Mouse (Mus musculus) spleen, adult 2 months (tissue): ENCODE measurements around the gene Gm20388. TPM values are rescaled to one million over a fixed set of nuclear protein-coding genes. Genes with fewer than 3 reads are reported as not detected.
A peak's percentile ranks its signal among the peaks of the same experiment; 100 is the strongest.

ENCODE experiments used
- DNase-seq, 2 experiments: peaks; one replicate each; pipeline versions ENCODE4 v3.0.0 to v3.0.0-alpha.2; 2012 to 2021; ENCODE audit warnings: low spot score in 2 of 2, low read depth in 1 of 2
- H3K27ac ChIP-seq: fragments of 200-500 bp; 2 replicates; pipeline ENCODE4 v1.5.1; 2012; ENCODE audit warnings: low read length, inconsistent platforms; ENCODE audit not compliant: insufficient read depth
- H3K27me3 ChIP-seq: fragments of 200-500 bp; 2 replicates; pipeline ENCODE4 v1.6.1; 2012; ENCODE audit warnings: mild to moderate bottlenecking, moderate library complexity, low read length, inconsistent platforms; ENCODE audit not compliant: control insufficient read depth, insufficient read depth
- H3K36me3 ChIP-seq: fragments of 200-500 bp; 2 replicates; pipeline ENCODE4 v1.6.1; 2012; ENCODE audit warnings: mild to moderate bottlenecking, low read length, inconsistent platforms; ENCODE audit not compliant: control insufficient read depth, insufficient read depth
- H3K4me1 ChIP-seq: fragments of 200-500 bp; 2 replicates; pipeline ENCODE4 v1.6.1; 2011; ENCODE audit warnings: inconsistent platforms; ENCODE audit not compliant: control insufficient read depth, insufficient read depth, insufficient read length
- H3K4me3 ChIP-seq: fragments of 200-500 bp; 2 replicates; pipeline ENCODE4 v1.5.1; 2011; ENCODE audit warnings: mild to moderate bottlenecking, inconsistent platforms; ENCODE audit not compliant: insufficient read depth, insufficient read length; ENCODE audit errors: extremely low read depth
- CTCF ChIP-seq: fragments of 200-500 bp; IDR thresholded peaks from 2 replicates; pipeline ENCODE4 v1.5.1; 2011; ENCODE audit warnings: mild to moderate bottlenecking, inconsistent platforms; ENCODE audit not compliant: insufficient read depth, insufficient read length, insufficient replicate concordance; ENCODE audit errors: extremely low read depth
- POLR2A ChIP-seq: fragments of 200-500 bp; IDR thresholded peaks from 2 replicates; pipeline ENCODE4 v1.6.1; 2011; ENCODE audit warnings: low read depth, low read length, inconsistent platforms
- WGBS: fragments of 180-500 bp; shearing (Covaris S2); methylation state at CpG from one replicate; pipeline ENCODE4 v1.1.7; 2018; 5-methylcytosine and 5-hydroxymethylcytosine counted together
- polyA plus RNA-seq: library from polyadenylated mRNA; depleted of rRNA; stranded (reverse); fragments of >200 nt; gene quantifications from 2 replicates; pipeline ENCODE4 v1.2.3, GENCODE M21; 2012

The Gm20388 gene
- polyA plus RNA-seq, 1 experiment: 26.1 TPM

DNA sequence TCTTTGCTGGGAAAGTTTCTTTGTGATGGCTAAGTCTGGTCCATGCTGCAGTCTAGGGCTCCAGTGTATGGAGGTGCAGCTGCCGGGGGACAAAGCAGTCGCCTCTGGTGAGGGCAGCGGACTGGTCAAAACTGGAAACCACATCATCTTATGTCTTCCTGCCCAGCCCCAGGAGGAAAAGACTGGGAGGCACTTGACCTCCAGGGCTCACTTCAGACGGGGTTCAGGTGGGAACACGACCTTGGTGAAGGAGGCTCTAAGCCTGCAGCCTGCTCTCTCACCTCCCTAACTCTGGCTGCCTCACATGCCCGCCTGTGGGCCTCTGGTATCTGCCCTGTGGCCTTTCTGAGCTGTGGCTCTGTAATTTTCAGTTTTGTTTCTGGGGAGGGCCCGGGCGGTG, 623.4 kb downstream of the Gm20388 start:
- TF ChIP-seq POLR2A (no peak), CTCF (no peak)
- 50% methylated on average over 8 of the region's 8 CpGs for WGBS

DNA sequence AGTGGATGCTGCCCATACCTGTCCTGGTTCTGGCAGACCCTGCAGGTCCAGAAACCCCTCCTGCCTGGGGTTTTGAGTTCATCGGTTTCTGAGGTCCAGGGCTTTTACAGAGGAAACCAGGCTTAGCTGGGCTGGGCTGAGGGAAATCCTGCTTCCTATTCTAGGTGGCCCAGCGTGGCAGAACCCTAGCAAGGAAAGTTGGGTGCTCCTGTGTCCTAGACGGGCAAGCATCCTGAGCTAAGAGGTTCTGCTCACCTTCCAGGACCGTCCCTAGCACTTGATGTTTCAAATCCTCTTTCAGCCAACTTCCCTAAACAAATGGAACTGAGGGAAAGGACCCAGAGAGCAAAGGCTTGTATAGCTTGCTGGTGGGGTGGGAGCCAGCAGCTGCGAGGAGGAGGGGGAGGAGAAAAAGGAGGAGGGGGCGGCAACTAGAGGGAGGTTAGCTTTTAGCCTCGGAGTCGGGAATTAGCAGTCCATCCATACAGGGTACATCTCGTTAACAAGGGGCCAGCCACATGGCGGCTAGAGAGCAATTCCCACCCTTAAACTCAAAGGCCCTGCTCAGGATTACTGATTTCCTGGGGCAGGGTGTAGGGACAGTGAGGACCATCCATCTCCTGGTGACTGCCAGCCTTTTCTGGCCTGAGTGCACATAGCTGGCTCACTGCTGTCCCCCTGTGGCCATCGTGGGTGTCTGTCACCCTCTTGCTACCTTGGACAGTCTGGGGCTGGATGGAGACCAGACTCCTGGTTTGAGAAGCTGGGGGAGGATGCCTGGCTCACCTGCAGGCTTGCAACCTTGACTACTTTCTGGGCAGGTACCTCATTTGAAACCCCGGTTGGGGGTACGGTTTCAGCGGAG, 624.1 kb downstream of the Gm20388 start:
- H3K36me3 ChIP-seq: no peaks in the 10 kb centered on the region
- TF ChIP-seq CTCF (peak; percentile 96; the same call in 1 of the 2 replicates), POLR2A (no peak)
- peaks cover 10% of the 10 kb centered on the region for H3K27me3 ChIP-seq
- DNase-seq: peak in 1 of 2 experiments; percentile 73
- WGBS: 31% methylated on average over 14 of the region's 14 CpGs
- H3K4me1 ChIP-seq: peaks cover 53% of the 10 kb centered on the region
- H3K27ac ChIP-seq: no peak overlapping the region
- H3K4me3 ChIP-seq: no peak overlapping the region

More for the DNA sequence above, 623.4 kb downstream of the Gm20388 start:
- H3K4me3 ChIP-seq: no peak overlapping the region
- DNase-seq: no peak
- peaks cover 50% of the 10 kb centered on the region for H3K4me1 ChIP-seq
- peaks cover 10% of the 10 kb centered on the region for H3K27me3 ChIP-seq
- no peaks in the 10 kb centered on the region for H3K36me3 ChIP-seq
- H3K27ac ChIP-seq: no peak overlapping the region

DNA sequence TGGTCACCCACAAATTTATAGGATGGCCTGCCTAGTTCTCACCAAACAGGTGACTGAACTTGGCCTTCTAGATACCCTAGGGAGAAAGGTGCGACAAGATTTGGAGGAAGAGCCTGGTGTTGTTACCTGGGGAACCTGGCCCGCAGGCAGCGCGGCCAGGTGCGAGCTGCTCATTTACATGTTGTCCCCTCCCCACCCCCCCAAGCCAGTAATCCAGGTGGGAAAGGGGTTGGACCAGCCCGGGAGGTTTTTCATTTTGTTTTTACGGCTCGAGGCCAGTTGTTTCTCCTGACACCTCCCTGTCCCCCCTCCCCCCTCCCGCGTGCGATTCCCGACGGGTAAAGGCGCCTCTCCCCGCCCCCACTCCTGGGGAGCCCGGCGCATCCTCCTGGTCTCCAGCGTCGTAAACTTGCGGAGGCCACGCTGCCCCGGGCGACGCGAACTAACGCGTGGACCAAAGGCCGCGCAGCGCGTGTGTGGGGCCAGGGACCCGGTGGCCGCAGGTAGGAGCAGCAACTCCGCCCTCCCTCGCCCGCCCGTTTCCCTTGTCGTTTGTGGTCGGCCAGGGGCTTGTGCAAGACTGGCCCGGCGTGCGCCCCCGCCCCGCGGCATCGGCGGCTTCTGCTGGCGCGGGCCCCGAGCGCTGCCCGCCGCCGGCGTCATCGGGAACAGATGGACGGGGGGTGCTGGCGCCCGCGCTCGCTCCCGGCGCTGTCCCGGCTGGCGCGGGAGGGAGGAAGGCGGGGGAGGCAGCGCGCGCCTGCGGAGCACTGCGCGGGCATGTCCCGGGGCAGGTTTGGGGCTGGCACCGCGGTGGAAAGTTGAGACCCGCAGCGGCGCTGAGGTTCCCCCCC, 625.0 kb downstream of the Gm20388 start:
- Histone ChIP-seq H3K36me3 (no peaks in the 10 kb centered on the region), H3K4me1 (peaks cover 61% of the 10 kb centered on the region), H3K27me3 (peaks cover 10% of the 10 kb centered on the region), H3K27ac (no peak overlapping the region), H3K4me3 (peak overlapping the region; percentile 78)
- TF ChIP-seq POLR2A (no peak), CTCF (no peak)
- DNase-seq: no peak
- 2% methylated on average over 79 of the region's 79 CpGs for WGBS

DNA sequence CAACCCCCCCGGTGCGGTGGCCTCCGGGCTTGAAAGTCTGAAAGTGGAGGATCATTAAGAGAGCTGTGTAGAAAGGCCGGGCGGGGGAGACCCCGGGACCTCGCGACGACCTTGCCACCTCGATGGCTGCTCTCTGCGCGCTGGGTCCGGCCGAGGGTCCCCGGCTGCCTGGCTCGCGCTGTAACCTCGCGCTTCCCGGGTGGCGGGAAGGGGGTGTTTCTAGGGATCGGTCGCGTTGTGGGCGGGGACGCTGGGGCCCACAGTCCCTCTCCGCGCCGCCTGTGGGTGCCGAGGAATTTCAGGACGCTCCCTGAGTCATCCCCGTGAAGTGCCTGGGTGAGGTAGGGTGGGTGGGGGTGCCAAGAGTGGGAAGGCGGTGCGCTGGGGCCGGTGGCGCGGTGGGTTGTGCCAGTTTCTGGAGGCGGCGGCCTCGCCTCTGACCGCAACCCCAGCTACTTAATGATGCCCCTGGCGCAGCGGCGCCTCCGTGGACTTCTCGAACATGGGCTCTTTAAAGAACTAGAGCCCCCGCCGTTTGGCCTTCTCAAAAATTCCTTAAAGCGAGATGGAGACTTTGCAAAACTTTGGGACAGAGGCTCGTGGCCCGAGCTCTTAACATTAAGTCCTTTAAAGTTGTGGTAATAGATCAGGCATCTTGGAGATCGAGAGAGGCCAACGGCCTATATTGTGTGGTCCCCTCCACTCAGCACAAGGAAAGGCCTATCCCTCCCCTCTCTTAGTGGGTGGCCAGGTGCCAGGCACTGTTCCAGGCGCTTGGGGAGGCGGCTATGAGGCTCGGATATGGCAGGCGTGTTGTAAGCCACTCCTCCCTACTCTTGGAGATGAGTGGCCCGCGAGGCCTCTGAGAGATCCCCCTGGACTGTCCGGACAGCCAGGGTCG, 625.9 kb downstream of the Gm20388 start:
- Histone ChIP-seq H3K36me3 (no peaks in the 10 kb centered on the region), H3K27me3 (peaks cover 10% of the 10 kb centered on the region), H3K27ac (peak overlapping the region; percentile 87), H3K4me1 (peaks cover 58% of the 10 kb centered on the region), H3K4me3 (peak overlapping the region; percentile 78)
- no peak for DNase-seq
- TF ChIP-seq CTCF (no peak), POLR2A (no peak)
- WGBS: under 1% methylated on average over 61 of the region's 61 CpGs

DNA sequence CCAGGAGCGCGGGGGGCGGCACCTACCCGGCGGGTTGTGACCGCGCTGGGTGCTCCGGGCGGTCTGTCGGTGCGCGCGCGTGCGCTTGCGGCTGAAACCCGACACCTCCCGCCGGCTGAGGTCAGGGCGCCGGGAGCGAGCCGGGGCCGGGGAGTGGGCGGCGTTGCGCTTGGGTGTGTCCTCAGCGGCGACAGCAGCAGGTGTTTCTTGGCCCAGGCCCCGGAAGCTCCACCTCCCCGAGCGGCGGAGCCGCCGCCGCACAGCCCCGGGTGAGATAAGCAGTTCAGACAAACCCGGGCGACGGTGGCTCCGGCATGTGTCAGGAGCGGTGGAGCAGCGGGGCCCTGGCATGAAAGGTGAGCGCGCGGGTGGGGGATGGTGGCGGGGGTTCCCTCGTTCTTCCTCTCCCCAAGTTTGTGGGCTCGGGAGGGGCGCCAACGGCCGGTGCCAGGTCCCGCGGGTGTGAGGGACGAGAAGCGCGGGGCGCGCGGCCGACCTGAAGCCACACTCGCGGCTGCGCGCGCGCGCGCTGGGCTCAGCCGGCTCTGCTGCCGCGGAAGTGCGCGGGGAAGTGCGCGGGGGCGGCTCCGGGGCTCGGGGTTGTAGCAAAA, 626.7 kb downstream of the Gm20388 start:
- peaks cover 55% of the 10 kb centered on the region for H3K4me1 ChIP-seq
- TF ChIP-seq CTCF (no peak), POLR2A (no peak)

DNA sequence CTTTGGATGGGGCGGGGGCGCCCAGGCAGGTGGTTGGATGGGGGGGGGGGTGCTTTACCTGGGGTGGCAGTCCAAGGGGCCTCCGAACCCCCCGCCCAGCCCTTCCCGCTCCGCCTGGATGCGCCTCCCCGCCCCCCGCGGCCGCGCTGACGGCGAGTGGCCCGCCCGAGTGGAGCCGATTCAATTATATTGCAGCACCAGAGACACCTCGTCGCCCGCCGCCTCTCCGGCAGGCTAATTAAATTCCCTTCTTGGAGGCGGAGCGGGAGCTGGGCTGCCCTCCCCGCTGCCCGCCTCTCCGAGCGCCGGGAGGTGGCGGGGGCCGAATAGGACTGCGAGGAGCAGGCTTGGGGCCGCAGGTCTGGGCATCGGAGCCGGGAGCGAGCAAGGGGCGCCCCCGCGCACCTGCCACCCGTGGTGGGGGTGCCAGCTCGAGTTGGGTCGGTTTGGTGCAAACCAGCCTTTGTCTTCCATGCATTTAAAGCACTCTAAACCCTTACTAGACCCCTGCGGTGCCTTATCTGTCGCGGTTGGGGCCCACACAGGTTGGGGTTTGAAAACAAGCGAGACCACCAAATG, 627.3 kb downstream of the Gm20388 start:
- no peak for DNase-seq
- TF ChIP-seq CTCF (no peak), POLR2A (no peak)
- Histone ChIP-seq H3K27ac (peak overlapping the region; percentile 80), H3K4me1 (peaks cover 57% of the 10 kb centered on the region), H3K36me3 (no peaks in the 10 kb centered on the region), H3K4me3 (peak overlapping the region; percentile 78), H3K27me3 (peaks cover 10% of the 10 kb centered on the region)
- WGBS: 2% methylated on average over 44 of the region's 46 CpGs

More for the DNA sequence above, 626.7 kb downstream of the Gm20388 start:
- WGBS: under 1% methylated on average over 73 of the region's 79 CpGs
- DNase-seq: peak; percentile 54 to 83
- H3K27me3 ChIP-seq: peaks cover 10% of the 10 kb centered on the region
- H3K36me3 ChIP-seq: no peaks in the 10 kb centered on the region
- peak overlapping the region; percentile 78 for H3K4me3 ChIP-seq
- H3K27ac ChIP-seq: peak overlapping the region; percentile 87
